Mouse (Mus musculus): Measurements from ENCODE around the gene Cfb. TPM values are rescaled to one million over a fixed set of nuclear protein-coding genes. Genes with fewer than 3 reads are reported as not detected.

The Cfb gene
- polyA plus RNA-seq, 1 experiment from 2014 or later: 1.2 TPM

GRCm38 (mm10) chr17:34893072-34893824 is 30.9 kb upstream of the Cfb start:
- Histone ChIP-seq H3K4me1 (ENCODE audit: control insufficient read depth, insufficient read depth, low read length) (peaks cover 7% of the 10 kb centered on the region), H3K9ac (replicated peaks; ENCODE audit: low read length) (no peak overlapping the region; the same call in 1 of the 2 replicates), H3K9me3 (replicated peaks; ENCODE audit: control insufficient read depth, low read length) (no peaks in the 10 kb centered on the region), H3K4me3 (ENCODE audit: low read depth, low read length) (peak overlapping the region; percentile 91), H3K27me3 (ENCODE audit: control insufficient read depth, insufficient read depth, low read length) (no peaks in the 10 kb centered on the region), H3K27ac (replicated peaks; ENCODE audit: low read depth, low read length) (0 out of 2 replicates have a peak overlapping the region, but pooled peaks have one; percentile 9), H3K4me2 (ENCODE audit: low read depth, low read length) (peak overlapping the region; percentile 44; the same call in 1 of the 2 replicates), H3K36me3 (replicated peaks; ENCODE audit: control insufficient read depth, insufficient read depth, low read depth, low read length) (peaks cover 4% of the 10 kb centered on the region; the same call in 1 of the 2 replicates)
- 71% methylated on average over 12 of the region's 12 CpGs for WGBS
- DNase-seq (ENCODE audit: low spot score): no peak
- no peak for ATAC-seq (replicated peaks; ENCODE audit: insufficient number of reproducible peaks, low FRiP score, low TSS enrichment, low read depth)

GRCm38 (mm10) chr17:34891377-34891776 is 29.1 kb upstream of the Cfb start:
- no peak for ATAC-seq (replicated peaks; ENCODE audit: insufficient number of reproducible peaks, low FRiP score, low TSS enrichment, low read depth)
- peaks cover 4% of the 10 kb centered on the region; the same call in 1 of the 2 replicates for H3K4me1 ChIP-seq (ENCODE audit: control insufficient read depth, insufficient read depth, low read length)
- H3K9ac ChIP-seq (replicated peaks; ENCODE audit: low read length): no peak overlapping the region
- H3K36me3 ChIP-seq (replicated peaks; ENCODE audit: control insufficient read depth, insufficient read depth, low read depth, low read length): peaks cover 3% of the 10 kb centered on the region; the same call in 1 of the 2 replicates
- H3K27ac ChIP-seq (replicated peaks; ENCODE audit: low read depth, low read length): no peak overlapping the region
- no peak overlapping the region for H3K4me2 ChIP-seq (ENCODE audit: low read depth, low read length)
- WGBS: 91% methylated on average over 2 of the region's 2 CpGs
- H3K9me3 ChIP-seq (replicated peaks; ENCODE audit: control insufficient read depth, low read length): no peaks in the 10 kb centered on the region
- H3K4me3 ChIP-seq (ENCODE audit: low read depth, low read length): no peak overlapping the region
- DNase-seq (ENCODE audit: low spot score): no peak
- H3K27me3 ChIP-seq (ENCODE audit: control insufficient read depth, insufficient read depth, low read length): no peaks in the 10 kb centered on the region

DNA sequence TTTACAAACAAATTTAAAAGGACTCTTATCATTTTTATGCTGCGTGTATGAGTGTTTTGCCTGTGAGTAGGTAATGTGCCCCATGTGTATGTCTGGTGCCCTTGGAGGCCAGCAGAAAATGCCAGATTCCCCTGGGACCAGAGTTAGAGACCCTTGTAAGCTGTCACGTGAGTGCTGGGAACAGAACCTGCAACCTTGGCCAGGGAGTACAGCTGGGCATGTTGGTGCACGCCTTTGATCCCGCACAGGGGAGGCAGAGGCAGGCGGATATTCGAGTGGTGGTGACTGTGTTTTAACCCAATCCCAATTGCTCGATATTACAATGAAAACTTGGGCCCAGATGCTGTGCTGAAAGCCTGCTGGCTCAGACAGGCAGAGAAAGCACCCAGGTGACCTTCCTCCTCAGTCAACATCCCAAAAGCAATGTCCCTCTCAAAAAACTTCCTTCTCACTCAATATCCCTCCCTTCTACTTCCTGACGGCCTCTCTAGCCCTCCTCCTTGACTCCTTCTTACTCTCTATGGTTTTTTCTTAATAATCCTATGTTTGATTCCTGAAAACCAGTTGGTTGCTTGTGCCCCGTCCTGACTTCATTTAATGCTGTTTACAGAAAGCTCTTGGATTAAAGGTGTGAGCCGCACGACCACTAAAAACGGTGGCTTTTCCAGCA is 27.9 kb upstream of the Cfb start:
- H3K9ac ChIP-seq (replicated peaks; ENCODE audit: low read length): no peak overlapping the region
- 86% methylated on average over 12 of the region's 12 CpGs for whole genome bisulfite sequencing
- no peaks in the 10 kb centered on the region for H3K9me3 ChIP-seq (replicated peaks; ENCODE audit: control insufficient read depth, low read length)
- H3K4me3 ChIP-seq (ENCODE audit: low read depth, low read length): no peak overlapping the region
- ATAC-seq (replicated peaks; ENCODE audit: insufficient number of reproducible peaks, low FRiP score, low TSS enrichment, low read depth): no peak
- H3K27ac ChIP-seq (replicated peaks; ENCODE audit: low read depth, low read length): no peak overlapping the region
- H3K4me2 ChIP-seq (ENCODE audit: low read depth, low read length): no peak overlapping the region
- H3K36me3 ChIP-seq (replicated peaks; ENCODE audit: control insufficient read depth, insufficient read depth, low read depth, low read length): no peaks in the 10 kb centered on the region
- no peak for DNase-seq (ENCODE audit: low spot score)
- H3K27me3 ChIP-seq (ENCODE audit: control insufficient read depth, insufficient read depth, low read length): no peaks in the 10 kb centered on the region
- no peaks in the 10 kb centered on the region for H3K4me1 ChIP-seq (ENCODE audit: control insufficient read depth, insufficient read depth, low read length)

- DNase-seq (ENCODE audit: low spot score) (no peak), ATAC-seq (replicated peaks; ENCODE audit: insufficient number of reproducible peaks, low FRiP score, low TSS enrichment, low read depth) (no peak)
- Histone ChIP-seq H3K4me1 (ENCODE audit: control insufficient read depth, insufficient read depth, low read length) (no peaks in the 10 kb centered on the region), H3K36me3 (replicated peaks; ENCODE audit: control insufficient read depth, insufficient read depth, low read depth, low read length) (no peaks in the 10 kb centered on the region), H3K9ac (replicated peaks; ENCODE audit: low read length) (no peak overlapping the region), H3K4me2 (ENCODE audit: low read depth, low read length) (no peak overlapping the region), H3K9me3 (replicated peaks; ENCODE audit: control insufficient read depth, low read length) (no peaks in the 10 kb centered on the region), H3K4me3 (ENCODE audit: low read depth, low read length) (no peak overlapping the region), H3K27me3 (ENCODE audit: control insufficient read depth, insufficient read depth, low read length) (no peaks in the 10 kb centered on the region), H3K27ac (replicated peaks; ENCODE audit: low read depth, low read length) (no peak overlapping the region)
- WGBS: 85% methylated on average over 5 of the region's 5 CpGs
Observed at GRCm38 (mm10) chr17:34887942-34888341, 25.6 kb upstream of the Cfb start.

GRCm38 (mm10) chr17:34885615-34886014 is 23.3 kb upstream of the Cfb start:
- Histone ChIP-seq H3K9ac (replicated peaks; ENCODE audit: low read length) (no peak overlapping the region), H3K9me3 (replicated peaks; ENCODE audit: control insufficient read depth, low read length) (no peaks in the 10 kb centered on the region), H3K4me3 (ENCODE audit: low read depth, low read length) (no peak overlapping the region), H3K27me3 (ENCODE audit: control insufficient read depth, insufficient read depth, low read length) (no peaks in the 10 kb centered on the region), H3K27ac (replicated peaks; ENCODE audit: low read depth, low read length) (no peak overlapping the region), H3K4me1 (ENCODE audit: control insufficient read depth, insufficient read depth, low read length) (peaks cover 2% of the 10 kb centered on the region; the same call in 1 of the 2 replicates), H3K36me3 (replicated peaks; ENCODE audit: control insufficient read depth, insufficient read depth, low read depth, low read length) (no peaks in the 10 kb centered on the region), H3K4me2 (ENCODE audit: low read depth, low read length) (no peak overlapping the region)
- ATAC-seq (replicated peaks; ENCODE audit: insufficient number of reproducible peaks, low FRiP score, low TSS enrichment, low read depth) (no peak), DNase-seq (ENCODE audit: low spot score) (no peak)
- 81% methylated on average over 3 of the region's 3 CpGs for WGBS

- Histone ChIP-seq H3K36me3 (replicated peaks; ENCODE audit: control insufficient read depth, insufficient read depth, low read depth, low read length) (no peaks in the 10 kb centered on the region), H3K27ac (replicated peaks; ENCODE audit: low read depth, low read length) (no peak overlapping the region), H3K4me3 (ENCODE audit: low read depth, low read length) (no peak overlapping the region), H3K27me3 (ENCODE audit: control insufficient read depth, insufficient read depth, low read length) (no peaks in the 10 kb centered on the region), H3K9ac (replicated peaks; ENCODE audit: low read length) (no peak overlapping the region), H3K4me1 (ENCODE audit: control insufficient read depth, insufficient read depth, low read length) (peaks cover 3% of the 10 kb centered on the region), H3K4me2 (ENCODE audit: low read depth, low read length) (no peak overlapping the region), H3K9me3 (replicated peaks; ENCODE audit: control insufficient read depth, low read length) (no peaks in the 10 kb centered on the region)
- no peak for ATAC-seq (replicated peaks; ENCODE audit: insufficient number of reproducible peaks, low FRiP score, low TSS enrichment, low read depth)
- no peak for DNase-seq (ENCODE audit: low spot score)
- WGBS: 85% methylated on average over 6 of the region's 6 CpGs
Observed at GRCm38 (mm10) chr17:34884704-34885103, 22.4 kb upstream of the Cfb start.

DNA sequence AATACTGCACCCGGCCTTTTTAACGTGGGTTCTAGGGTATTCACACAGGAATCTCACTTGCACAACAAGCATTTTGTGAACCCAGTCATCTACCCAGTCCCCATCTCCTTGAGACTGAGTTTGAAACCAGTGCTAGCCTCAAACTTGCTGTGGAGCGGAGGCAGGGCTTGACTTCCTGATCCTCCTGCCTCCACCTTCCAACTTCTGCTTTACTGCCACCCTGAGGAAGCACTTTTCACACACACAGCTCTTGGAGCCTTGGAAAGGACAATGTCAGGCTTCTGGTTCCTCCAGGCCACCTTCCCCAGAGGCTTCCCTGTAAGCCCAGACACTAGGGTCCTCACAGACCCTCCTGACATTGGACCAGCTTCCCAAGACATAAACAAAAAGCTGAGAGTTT is 21.0 kb upstream of the Cfb start:
- Histone ChIP-seq H3K4me3 (ENCODE audit: low read depth, low read length) (no peak overlapping the region), H3K27me3 (ENCODE audit: control insufficient read depth, insufficient read depth, low read length) (no peaks in the 10 kb centered on the region), H3K27ac (replicated peaks; ENCODE audit: low read depth, low read length) (no peak overlapping the region), H3K9me3 (replicated peaks; ENCODE audit: control insufficient read depth, low read length) (no peaks in the 10 kb centered on the region), H3K36me3 (replicated peaks; ENCODE audit: control insufficient read depth, insufficient read depth, low read depth, low read length) (no peaks in the 10 kb centered on the region), H3K4me2 (ENCODE audit: low read depth, low read length) (no peak overlapping the region), H3K4me1 (ENCODE audit: control insufficient read depth, insufficient read depth, low read length) (peaks cover 6% of the 10 kb centered on the region), H3K9ac (replicated peaks; ENCODE audit: low read length) (no peak overlapping the region)
- WGBS: 63% methylated on average over 3 of the region's 3 CpGs
- DNase-seq (ENCODE audit: low spot score) (no peak), ATAC-seq (replicated peaks; ENCODE audit: insufficient number of reproducible peaks, low FRiP score, low TSS enrichment, low read depth) (no peak)

All from embryonic facial prominence, embryonic 11.5 days (tissue).